Mouse (Mus musculus) thymus, adult 2 months (tissue): ENCODE data around the gene Haus2.

Experiments
- CTCF ChIP-seq: fragments of 200-500 bp; IDR thresholded peaks from 2 replicates; pipeline ENCODE4 v1.5.1; 2012; ENCODE audit warnings: mild to moderate bottlenecking, control low read depth, low read length, moderate library complexity, borderline replicate concordance; ENCODE audit not compliant: control insufficient read depth, poor library complexity, insufficient read depth; ENCODE audit errors: extremely low read depth
- POLR2A ChIP-seq: fragments of 200-500 bp; IDR thresholded peaks from 2 replicates; pipeline ENCODE4 v1.6.1; 2012; ENCODE audit warnings: mild to moderate bottlenecking, low read length, control low read depth, moderate library complexity; ENCODE audit not compliant: control insufficient read depth, poor library complexity, insufficient read depth; ENCODE audit errors: extremely low read depth

- TF ChIP-seq CTCF (no peak), POLR2A (no peak)
These were observed 43.8 kb upstream of the Haus2 start for GRCm38 (mm10) chr2:120565363-120565762.
